Mouse (Mus musculus): ENCODE results near the gene Zfp27.
A peak's percentile ranks its signal among the peaks of the same experiment; 100 is the strongest.

Zfp27 gene

DNA sequence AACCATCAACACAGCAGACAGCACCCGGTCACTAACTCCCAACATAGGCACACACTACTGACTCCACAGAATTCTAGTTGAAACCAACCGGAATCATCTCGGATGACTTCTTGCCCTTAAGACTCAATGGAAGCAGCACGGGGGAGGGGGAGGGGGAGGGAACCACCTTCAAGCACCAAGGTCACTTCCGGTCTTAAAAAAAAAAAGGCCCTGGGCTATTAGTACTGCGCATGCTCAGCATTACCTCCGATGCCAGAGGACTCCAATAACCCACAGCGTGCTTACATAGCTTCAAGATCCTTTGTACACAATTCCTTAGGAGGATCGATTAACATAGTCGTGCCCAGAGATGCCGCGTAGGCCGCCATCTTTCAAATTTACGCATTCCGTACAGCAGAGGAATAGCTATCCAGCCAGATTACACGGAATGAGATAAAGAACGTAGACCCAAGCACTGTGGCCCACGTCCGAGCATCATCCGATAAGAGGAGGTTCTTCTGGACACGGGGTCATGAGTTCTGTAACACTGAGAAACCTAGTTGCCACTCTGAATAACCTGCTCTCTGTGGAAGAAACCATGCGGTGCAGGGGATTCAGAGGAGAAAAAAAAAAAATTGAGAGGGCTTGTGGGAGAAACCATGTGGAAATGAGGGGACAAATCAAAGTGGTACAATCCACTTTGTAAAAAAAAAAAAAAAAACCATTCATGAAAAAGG, at the start of gene Zfp27:
Gene Zfp27, minus strand, starts transcription at position 607 of the 716 bp plus-strand sequence.
- DNase-seq (ENCODE audit: low read depth): peak; percentile 49

DNA sequence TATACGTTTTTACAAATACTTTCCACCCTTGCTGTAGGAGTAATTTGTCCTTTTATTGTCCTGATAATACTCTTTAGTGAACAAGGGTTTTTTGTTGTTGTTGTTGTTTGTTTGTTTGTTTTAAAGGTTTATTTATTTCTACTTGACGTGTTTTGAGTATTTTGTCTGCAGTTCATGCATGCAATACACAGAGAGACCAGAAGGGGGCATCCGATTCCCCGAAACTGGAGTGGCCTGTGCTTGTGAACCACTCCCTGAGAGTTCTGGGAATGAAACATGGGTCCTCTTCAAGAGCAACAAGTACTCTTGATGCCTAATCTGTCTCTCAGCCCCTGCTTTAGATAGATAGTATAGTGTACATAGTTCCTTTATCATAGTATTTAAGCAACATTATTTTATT, 48.4 kb upstream of the Zfp27 start:
- DNase-seq (ENCODE audit: low read depth): peak; percentile 69

DNA sequence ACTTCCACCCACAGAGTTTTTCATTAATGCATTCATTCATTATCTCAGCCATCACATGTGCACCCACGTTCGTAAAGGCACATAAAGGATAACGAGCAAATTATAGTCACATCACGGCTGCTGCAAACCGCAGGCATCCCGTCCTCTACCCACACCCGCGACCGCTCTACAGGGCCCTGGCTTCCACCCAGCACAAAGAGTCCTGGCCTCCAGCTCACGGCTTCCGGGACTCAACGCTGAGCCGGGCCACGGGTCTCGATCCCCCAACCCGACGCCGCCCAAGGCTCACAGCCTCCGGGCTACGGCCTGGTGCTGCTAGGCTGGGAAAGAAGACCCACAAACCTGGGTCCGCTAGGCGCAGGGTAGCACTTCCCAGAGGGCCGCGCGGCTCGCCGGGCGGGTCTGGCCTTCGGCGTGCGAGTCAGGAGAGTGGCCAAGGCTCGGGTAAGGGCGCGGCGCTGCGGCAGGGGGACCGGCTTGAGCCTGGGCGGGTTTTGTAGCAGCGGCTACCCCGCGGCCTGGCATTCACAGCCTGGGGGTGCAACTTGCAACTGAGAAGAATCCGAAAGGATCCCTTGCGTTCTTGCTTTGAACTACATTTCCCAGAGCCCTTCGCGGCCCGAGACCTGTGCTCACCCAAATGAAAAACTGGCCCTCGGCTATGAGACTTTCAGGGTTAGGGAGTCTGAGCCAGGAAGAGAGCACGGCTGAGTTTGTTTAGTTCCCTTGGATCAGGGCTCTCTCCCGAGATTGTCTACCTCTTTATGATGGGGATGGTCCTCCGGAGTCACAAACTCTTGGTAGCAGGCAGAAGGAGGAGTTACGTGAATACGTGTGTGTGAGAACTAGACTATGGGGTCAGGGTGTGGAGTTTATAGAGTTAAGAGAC, 47.4 kb upstream of the Zfp27 start, which contains the start of gene Zfp74:
Gene Zfp74, minus strand, starts transcription at position 577 of the 889 bp plus-strand sequence.
- DNase-seq (ENCODE audit: low read depth): peak; percentile 65

DNA sequence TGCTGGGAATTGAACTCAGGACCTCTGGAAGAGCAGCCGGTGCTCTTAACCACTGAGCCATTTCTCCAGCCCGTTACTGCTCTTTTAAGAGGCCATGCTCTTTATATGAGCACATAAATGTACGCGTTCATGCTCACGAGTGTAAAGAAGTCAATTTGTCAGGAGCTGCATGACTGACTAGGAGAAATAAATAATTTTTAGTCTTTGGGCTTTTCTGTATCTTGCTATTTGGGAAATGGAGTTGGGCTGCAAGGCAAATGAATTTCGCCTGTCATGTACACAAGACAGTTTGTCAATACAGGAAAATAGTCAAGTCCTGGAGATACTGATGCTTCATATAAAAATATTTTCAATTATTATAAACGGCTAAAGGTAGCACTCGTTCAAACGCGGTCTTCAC, 46.7 kb upstream of the Zfp27 start:
- no peak for DNase-seq (ENCODE audit: low read depth)

DNA sequence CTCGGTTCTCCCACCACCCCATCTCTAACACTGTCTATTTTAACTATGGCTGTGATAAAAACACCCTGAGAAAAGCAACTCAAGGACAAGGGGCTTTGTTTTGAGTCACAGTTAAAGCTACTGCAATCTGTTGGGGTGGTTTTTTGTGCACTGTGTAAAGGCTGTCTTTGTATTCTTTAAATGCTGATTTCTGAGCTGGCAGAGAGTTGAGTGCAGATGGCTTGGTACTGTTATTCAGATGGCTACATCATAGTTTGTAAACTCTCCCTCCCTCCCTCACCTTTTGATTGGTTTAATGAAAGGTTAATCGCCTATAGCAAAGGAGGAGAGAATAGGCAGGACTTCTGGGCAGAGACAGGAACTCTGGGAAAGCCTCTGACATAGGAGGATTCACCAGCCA, 37.8 kb upstream of the Zfp27 start:
- DNase-seq (ENCODE audit: low read depth): no peak

DNA sequence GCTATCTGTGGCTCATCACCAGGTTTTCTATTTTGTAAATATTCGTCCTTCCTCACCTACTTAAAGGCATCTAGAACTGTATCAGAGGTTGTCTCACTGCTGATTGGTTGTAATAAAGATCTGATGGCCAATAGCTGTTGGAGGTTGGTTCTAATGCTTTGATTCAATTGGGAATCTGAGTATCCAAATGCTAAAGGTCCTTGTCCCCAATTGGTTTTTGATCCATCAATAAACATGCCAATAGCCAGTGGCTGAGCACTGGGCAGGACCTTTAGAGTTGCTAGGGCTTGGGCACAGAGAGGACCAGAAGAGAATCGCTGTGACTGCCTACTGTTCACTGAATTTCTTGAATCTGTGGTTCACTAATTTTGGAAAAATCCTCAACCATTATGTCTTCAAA, 37.3 kb upstream of the Zfp27 start:
- DNase-seq (ENCODE audit: low read depth): no peak

DNA sequence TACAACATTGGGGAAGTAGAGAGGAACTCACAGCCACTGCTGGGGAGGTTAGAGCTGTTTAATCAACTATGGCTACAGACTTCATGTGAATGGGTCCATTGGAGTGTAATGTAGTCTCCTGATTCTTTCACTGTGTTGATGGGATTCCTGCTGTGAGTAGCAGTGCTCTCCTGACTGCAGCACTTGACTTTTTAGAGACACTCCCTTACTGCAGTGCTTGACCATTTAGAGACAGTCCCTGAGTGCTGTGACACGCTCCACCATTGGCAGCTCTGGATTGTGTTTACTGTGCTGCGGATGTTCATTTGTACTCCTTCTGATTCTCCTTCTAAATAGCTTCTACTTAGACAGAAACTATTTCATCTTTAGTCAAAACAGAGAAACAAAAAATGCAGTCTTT, 36.4 kb upstream of the Zfp27 start:
- DNase-seq (ENCODE audit: low read depth): no peak

DNA sequence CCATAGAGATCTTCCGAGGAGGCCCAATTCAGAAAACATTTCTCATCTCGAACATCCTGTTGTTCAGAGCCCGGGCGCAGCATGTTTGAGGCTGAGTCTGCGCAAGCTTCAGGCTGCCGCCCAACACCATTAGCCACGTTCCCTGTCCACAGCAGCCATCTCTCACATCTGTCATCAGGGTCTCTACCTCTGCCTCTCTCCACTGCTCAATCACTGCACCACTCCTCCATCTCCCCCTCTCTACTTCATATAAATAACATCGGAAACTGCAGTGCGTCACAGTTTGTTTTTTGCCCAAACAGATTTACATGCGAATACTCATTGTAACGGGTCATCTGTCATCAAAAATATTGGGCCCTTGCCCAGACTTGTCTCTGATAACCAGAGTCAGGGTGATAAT, 34.7 kb upstream of the Zfp27 start:
- no peak for DNase-seq (ENCODE audit: low read depth)

DNA sequence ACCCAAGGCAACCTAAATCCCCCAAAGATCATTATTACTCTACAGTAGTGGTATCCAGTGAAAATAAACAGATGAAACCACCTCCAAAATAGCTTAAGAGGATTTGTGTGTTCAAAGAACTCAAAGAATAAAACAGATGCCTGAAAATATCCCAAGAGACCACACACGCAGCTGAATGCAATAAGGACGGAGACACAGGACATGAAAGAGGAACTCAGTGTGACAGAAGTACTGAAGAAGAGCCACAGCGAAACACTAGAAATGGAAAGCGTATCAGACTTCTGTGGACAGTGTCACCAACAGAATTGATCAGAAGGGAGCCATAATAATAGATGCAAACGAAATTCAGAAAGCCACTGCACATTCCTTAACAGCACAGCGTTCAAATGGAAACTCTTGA, 32.5 kb upstream of the Zfp27 start:
- no peak for DNase-seq (ENCODE audit: low read depth)

DNA sequence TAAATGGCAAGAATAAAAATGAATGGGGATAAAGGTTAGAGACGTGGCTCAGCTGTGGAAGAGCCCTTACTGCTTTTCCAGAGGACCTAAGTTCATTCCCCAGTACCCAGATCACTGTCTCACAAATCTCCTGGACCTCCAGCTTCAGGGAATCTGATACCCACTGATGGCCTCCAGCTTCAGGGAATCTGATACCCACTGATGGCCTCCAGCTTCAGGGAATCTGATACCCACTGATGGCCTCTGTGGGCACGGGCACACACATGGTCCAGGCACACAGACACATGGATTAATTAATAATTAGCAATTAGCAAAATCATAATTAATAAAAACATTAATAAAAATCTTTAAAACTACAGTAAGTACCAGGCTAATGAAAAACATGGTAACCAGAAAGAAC, 16.4 kb upstream of the Zfp27 start:
- no peak for DNase-seq (ENCODE audit: low read depth)

DNA sequence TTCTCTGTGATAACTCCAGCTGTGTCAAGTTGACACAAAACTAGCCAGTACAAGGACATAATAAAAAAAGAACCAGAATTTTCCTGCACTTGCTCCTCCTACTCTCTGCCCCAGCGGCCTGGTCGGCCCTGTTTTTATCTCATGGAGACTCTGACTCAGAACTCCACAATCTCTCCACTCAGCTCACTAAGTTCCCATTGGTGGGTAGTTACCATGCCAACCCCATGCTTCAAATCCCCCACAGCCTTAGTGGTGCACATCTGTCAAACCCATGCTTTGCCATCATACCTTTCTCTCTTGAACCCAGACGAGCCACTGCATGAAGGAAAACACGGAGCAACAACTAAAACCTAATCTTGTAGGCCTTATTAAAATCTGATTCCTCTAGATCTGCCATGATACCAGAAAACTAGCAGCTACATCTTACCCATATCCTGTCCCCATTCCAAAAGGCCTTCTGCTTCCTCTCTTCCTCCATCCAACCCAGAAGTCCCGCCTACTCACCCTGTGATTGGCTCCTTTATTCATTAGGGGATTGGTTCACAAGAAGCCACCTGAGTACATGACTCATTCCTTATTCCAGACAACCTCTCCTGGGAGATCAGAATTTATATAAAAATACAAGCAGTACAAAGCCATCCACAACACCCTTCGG, 15.2 kb upstream of the Zfp27 start:
- DNase-seq (ENCODE audit: low read depth): no peak

DNA sequence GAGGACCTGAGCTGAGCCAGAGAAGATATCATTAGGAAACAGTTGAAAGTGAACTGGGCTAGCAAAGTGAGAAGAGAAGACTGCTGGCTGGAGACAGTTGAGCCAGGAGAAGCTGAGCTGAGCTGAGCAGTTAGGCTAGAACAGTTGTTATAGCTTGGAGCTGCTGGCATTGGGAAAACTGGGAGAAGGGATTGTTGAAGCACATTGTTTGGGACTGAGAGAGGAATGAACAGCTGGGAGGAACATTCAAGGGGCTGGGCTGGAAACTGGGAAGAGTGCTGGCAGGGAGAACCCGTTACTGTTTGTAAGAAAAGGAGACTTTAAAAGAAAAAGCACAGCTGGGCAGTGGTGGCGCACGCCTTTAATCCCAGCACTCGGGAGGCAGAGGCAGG, 11.7 kb upstream of the Zfp27 start:
- DNase-seq (ENCODE audit: low read depth): no peak

DNA sequence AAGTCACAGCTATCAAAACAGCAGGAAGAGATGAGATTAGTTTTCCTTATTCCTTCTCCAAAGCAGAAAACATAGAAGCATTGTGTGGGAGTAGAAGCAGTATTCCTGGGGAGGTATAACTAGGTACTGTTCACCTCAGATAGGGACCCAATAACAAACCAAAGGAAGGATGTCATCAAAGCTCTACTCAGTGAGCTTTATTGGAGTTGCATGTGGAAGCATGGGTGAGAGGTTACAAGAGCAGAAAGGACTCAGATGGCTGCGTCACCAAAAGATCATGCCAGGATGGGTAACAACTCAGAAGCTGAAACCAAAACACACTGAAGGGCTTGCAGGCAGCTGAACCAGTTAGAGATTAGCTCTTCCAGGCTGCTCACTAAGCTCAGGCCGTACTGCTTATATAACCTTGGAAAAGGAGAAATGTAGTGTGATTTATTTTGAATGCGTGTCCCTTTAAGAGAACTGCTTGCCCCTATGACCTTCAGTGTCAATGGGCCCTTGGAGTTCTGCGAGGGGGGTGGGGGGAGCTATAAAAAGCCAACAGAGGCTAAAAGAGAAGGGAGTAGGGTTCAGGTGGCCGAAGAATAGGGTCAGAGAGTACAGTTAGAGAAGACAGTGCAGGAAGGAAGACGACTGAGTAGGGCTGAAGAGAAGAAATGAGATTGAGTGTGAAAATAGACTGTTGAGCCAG, 11.1 kb upstream of the Zfp27 start:
- DNase-seq (ENCODE audit: low read depth): no peak

DNA sequence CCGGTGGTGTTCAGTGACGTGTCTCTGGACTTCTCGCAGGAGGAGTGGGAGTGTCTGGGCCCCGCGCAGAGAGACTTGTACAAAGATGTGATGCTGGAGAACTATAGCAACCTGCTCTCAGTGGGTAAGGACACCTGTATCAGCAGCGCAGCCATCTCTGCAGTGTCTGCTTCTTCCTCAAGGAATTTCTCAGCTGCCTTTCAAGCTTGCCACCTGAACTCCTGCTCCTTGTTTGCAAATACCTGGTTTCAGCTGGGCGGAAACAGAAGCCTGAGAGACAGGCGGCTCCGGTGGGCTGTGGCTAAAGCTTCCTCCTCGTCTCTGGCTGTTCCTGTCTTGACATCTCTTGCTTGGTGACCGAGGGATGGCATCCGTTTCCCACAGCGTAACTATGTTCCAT, 5.8 kb upstream of the Zfp27 start:
- no peak for DNase-seq (ENCODE audit: low read depth)

DNA sequence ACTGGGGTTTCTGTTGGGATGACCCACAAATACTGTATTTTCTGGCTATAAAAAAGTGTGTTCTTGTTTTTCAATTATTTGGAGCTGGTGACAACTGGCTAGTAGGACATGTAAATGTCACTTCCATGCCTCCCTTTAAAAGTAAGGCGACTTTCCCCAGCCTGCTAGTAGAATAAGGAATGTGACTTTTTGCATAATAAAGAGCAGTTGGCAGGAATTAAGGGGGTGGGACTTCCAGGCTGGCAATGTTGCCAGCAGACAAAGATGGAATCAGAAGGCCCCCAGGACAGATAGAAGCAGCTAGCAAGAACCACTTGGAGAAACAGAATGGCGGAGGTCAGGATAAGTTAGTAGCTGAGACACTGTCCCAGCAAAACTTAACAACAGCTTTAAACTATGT, 3.9 kb upstream of the Zfp27 start:
- DNase-seq (ENCODE audit: low read depth): no peak

DNA sequence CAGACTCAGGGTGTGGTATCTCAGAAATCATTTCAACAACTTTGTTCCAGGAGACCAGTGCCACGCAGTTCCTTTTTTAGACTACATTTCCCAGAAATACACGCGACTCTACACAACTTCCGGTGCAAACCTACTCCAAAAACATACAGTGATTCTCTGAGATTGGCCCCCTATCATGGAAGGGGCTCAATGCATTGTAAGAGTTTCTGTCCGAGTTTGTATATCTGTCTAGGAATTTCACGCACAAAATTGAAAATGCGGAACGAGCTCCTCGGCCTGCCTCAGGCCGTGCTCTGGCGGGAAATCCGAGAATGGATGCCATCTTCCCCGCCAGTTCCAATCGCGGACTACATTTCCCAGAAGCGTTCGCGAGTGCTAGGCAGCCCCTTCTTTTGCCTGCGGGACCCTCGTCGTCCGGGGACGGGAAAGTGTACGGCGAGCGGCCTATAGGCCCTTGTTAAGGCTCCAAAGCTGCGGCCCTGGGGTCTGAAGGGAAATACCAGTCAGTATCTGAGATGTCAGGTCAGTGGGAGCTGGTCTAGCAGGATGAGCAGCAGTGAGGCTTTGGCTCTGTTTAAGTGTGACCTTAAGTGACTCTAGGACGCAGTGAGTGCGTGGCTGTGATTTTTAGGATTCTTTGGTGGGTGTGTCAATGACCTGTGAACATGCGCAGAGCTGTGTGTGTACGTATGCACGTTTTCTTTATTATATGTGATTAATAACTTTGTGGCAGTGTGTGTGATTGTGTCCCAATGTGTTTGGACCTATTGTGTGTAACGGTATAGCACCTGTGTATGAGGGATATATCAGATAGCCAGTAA, 2.0 kb upstream of the Zfp27 start, which contains the start of gene Zfp383:
Gene Zfp383, plus strand, starts transcription at position 94 of the 821 bp plus-strand sequence.
- DNase-seq (ENCODE audit: low read depth): peak; percentile 73

DNA sequence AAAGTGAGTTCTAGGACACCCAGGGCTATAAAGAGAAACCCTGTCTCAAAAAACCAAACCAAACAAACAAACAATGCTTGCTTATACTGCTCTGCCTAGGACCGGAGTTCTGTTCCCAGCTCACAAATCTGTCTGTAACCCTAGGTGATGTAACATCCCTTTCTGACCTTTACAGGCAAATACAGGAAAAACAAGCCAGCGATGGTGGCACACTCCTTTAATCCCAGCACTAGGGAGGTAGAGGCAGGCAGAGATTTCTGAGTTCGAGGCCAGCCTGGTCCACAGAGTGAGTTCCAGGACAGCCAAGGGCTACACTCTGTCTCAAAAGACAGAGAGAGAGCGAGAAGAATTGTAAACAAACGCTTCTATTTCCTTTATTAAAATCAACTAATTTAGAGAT, 834 bp upstream of the Zfp27 start:
- no peak for DNase-seq (ENCODE audit: low read depth)

DNA sequence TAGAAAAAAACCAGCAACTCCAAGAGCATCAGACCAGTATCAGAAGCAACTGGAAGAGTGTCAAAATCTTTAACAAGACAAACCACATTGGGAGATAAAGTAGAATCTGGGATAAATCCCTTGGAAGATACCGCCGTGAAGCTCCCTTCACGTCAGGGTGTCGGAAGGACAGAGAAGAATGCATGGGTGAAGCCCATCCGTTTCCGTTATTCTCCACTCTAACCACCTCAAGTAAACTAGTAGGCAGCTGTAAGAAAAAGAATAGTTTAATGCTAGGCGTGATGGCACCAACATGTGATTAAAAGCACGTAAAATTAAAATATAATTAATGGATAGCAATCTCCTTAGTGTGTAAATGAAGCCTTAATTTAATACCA, 298 bp upstream of the Zfp27 start:
- DNase-seq (ENCODE audit: low read depth): peak; percentile 7

DNA sequence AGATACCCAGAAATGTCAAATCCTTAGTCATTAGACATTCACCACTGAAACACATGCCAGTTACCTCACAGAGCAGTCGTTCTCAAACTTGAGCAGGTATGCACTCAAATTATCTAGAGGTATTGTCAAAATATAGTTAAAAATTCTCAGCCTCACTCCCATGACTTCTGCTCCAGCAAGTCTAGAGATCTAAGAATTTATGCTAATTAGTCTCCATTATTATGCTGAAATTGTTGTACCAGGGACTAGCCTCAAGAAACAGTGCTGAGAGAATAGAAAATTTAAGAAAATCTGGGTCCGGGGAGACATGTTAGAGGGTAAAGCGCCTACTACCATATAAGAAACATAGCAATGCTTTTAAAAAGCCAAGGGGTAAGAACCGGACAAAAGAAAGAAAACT, 2.3 kb downstream of the Zfp27 start:
- no peak for DNase-seq (ENCODE audit: low read depth)

DNA sequence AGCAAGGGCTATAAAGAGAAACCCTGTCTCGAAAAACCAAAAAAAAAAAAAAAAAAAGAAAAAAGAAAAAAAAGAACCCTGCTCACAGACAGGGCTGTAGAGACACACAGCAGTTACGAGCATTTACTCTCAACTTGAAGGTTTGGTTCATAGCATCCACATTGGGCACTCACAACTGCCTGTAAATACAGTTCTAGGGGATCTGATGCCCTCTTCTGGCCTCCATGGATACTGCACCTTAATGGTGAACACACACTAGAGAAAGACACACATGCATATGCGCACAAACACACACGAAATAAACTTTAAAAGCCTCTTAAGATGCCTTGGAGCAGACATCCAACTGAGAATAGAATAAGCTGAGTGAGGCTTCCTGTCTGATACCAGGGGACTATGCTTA, 8.0 kb downstream of the Zfp27 start:
- no peak for DNase-seq (ENCODE audit: low read depth)

DNA sequence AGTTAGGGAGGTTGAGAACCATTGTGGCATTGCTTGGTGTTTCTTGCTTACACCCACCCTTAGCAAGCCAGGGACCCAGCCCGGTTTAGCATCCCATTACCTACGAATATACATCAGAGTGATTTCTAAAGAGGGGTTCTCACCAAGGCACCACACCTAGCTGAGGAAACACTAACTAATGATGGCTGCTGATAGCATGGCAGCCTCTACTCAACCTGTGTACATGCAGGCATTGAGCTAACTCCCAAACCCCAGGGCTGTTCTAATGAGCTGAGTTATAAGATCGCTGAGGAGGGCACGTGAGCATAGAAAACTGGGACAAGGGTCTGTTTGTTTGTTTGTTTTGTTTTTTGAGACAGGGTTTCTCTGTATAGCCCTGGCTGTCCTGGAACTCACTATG, 13.6 kb downstream of the Zfp27 start:
- no peak for DNase-seq (ENCODE audit: low read depth)
